Mouse (Mus musculus) spleen, postnatal 36 days (tissue): ENCODE data around the gene Llgl1.

Source experiments
- DNase-seq, 2 experiments: peaks; one replicate each; pipeline ENCODE4 v3.0.0; 2022; ENCODE audit warnings: low spot score in 2 of 2, mixed read lengths in 1 of 2

Llgl1 gene

DNA sequence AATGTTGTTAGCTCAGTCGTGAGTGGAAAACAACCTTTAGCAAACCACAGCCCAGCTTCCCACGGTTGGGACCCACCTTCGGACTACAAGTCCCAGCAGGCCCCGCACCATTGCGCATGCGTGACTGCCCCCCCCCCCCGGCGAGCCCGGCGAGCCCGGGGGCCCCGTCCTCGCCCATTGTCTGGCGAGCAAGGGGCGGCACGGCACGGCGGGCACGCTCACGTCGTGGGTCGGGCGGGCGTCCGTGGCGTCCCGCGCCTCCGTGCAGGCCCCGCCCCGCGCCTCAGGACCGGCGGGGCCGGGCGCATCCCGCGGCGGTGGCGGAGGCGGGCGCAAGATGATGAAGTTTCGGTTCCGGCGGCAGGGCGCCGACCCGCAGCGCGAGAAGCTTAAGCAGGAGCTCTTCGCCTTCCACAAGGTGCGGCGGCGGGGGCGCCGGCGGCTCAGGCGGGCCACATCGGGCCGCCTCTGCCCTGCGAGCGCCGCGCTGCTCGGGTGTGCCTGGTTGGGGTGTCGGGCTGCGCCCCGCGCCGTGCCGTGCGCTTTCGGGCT, at the start of gene Llgl1:
Gene Llgl1 (plus strand): TSS at position 200 of the 552 bp plus-strand sequence.
- peak; percentile 80 for DNase-seq

DNA sequence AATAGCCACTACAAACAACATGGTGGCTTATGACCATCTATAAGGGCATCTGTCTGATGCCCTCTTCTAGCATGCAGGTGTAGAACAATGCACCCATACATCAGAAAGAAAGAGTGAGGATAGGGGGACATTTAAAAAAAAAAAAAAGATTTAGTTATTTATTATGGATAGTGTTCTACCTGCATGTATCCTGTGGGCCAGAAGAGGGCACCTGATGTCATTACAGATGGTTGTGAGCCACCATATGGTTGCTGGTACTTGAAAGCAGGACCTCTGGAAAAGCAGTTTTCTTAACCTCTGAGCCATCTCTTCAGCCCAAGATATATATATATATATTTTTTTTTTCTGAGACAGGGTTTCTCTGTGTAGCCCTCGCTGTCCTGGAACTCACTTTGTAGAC, 3.4 kb upstream of the Llgl1 start:
- DNase-seq, result peak in 1 of 2 experiments; percentile 1

DNA sequence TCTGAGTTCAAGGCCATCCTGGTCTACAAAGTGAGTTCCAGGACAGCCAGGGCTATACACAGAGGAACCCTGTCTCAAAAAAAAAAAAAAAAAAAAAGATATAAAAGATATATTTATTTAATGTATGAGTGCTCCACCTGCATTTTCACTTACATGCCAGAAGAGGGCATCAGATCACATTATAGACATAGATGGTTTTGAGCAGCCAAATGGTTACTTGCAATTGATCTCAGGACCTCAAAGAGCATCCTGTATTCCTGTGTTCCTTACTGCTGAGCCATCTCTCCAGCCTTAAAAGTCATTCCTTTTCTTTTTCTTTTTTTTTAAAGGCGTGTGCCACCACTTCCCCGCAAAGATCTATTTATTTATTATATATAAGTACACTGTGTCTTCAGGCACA, 2.0 kb upstream of the Llgl1 start:
- peak in 1 of 2 experiments; percentile 2 for DNase-seq

DNA sequence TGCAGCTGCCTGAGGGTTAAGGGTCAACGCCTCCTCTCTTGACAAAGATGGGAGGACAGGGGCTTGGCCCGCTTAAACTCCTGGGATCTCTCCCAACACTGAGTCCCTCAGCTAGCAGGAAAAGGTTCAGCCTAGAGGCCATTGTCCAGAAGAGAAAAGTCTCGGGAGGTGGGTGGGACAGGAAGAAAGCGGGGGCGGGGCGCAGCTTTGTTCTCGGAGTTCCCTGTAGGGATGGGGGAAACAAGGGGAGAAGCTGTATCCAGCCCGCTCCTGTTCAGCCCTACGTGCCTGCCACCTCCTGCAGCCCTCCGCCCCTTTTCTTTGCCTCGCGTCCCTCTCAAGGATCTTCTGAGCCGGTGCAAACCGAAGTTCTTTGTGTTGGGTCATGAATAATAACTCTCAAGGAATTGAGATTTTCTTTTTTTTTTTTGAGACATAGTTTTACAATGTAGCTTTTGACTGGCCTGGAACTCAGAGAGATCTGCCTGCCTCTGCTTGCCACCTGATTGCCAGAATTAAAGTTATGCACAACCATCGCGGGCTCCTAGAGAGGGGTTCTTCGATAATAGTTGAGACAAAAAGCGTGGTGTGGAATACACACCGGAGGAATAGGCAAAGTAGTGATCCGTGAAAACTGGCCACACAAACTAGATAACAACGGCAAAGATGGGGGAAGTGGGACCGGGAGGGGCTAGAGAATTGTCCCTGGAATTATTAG, 558 bp upstream of the Llgl1 start:
- DNase-seq, result peak in 1 of 2 experiments; percentile 39

DNA sequence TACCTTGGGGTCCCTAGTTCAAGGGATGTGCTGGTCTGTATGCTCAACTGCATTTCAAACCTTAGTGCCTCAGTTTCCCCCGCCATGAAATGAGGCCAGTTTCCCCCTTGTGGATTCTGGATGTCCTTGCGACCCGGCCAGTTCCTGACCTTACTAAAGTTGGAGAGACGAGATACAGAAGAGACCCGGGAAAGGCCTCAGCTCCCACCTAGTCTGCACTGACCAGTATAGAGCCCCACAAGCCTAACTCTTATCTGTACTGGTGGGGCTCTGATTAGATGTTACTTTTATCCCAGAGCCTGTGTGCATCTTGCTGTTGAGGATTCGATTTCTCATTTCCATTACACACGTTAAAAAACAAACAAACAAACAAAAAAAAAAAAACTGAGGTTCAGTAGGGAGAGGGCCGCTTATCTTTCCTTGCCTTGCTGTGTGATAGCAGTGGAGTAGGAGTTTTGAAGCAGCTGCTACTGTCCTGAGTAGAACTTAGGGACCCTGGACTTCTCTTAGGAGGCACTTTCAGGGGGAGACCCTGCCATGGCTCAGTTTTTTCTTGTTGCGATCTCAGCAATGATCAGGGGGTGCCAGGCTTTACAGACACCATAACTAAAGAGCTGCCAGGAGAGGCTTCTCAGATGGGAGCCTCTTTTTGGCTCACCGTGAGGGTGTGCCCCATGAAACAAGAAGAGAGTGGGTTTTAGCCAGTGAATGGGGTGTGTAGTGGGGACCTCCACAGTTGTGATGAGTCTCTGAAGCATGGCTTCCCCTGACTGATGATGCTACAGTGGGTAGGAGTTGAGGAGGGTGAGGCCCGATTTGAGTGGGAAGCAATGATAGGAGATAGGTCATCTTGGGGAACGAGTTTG, 1.0 kb downstream of the Llgl1 start:
- peak in 1 of 2 experiments; percentile 2 for DNase-seq

DNA sequence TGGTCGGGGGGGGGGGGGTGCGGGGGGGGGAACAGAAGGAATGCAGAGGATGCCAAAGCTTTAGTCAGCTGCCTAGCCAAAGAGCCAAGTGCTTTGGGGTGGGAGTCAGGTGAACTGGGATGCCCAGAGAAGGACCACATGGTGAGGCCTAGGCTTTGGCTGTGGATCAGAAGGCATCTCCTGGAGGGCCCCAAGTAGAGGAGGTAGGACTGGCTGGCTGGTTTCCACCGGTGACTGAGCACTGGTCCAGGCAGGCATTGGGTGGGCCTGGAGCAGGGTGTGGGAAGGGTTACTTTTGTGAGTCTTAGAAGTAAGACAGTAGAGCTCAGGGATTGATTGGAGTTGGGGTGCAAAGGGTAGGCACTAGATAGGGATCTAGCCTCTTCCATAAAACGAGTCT, 2.1 kb downstream of the Llgl1 start:
- peak in 1 of 2 experiments; percentile 1 for DNase-seq

DNA sequence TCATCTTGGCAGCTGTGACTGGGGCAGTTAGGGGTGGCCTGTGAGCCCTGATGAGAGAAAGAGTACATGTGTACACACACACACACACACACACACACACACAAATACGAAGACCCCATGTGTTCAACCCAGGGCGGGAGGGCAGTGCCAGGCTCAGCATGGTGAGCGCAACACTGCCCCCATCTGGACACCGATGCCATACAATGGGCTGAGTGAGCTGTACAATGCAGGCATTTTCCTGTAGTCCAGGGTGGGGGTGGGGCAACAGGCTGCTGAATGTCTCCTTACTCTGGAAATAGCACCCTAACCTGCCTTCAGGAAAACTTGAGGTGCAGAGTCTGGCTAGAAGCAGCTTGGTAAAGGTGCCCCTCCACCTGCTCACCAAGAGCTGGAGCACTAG, 3.6 kb downstream of the Llgl1 start:
- peak; percentile 46 to 49 for DNase-seq

DNA sequence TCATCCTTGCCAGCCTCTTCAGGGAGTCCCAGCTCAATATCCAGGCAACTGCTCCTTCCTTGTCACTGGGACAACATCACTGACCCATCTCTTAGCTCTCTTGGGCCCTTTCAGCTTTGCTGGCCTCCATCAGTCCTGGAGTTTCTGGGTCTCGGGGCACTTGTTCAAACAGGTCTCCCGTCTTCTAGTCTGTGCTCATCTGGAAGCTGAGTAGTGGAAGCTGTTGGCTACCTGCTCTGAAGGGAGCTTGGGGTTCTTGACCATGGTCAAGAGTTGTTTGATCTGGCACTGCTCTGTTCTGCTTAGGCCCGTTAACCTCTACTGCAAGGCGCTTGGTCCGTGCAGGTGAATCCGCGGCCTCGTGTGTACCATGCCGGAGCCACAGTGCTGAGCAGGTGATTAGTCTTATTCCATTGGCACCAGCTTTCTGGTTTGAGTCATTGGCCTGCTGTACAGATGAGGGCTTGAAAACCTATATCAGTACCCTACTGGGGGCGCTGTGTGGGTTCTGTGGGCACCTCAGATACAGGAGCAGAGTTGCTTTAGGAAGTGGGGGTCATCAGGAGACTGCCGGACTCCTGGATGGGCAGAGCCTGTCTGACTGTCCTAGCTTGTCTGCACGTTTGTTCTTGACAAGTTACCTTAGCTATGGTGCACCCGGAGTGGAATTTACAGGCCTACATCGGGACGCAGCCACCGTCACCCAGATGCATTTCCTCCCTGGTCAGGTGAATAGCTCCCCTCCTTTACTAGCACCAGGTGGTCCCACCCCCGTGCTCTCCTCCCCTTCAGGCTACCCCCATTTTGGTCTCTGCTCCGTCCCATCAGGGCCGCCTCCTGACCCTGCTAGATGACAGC, 4.7 kb downstream of the Llgl1 start:
- peak in 1 of 2 experiments; percentile 0 for DNase-seq

DNA sequence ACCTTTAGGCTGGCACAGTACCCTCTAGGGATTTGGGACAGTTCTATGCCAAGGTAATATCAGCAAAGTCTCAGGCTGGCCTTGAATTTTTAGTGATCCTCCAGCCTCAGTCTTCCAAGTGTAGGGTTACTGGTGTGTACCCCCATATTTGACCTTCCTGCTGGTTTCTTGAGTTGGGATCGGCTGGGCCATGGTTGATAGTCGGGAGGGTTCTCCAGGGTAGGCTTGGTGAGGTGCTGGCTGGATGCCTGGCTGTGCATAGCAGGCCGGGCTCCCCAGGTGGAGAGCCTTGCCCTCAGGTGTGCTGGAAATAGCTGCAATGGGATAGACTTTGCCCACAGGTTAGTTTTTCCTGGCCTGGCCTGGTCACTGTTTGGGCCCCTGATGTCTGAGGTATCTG, 5.7 kb downstream of the Llgl1 start:
- peak in 1 of 2 experiments; percentile 0 for DNase-seq

DNA sequence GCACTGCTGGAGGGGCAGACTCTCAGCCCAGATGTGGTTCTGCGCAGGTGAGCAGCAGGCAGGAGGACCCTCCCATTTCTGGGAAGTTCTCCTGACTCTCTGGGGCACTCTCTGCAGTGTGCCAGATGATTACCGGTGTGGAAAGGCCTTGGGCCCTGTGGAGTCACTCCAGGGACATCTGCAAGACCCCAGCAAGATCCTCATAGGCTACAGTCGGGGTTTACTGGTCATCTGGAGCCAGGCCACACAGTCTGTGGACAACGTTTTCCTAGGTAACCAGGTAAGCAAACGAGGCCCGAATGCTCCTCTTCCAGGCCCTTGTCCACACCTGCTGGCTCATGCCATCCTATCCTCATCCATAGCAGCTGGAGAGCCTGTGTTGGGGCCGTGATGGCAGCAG, 6.6 kb downstream of the Llgl1 start:
- DNase-seq, result no peak

DNA sequence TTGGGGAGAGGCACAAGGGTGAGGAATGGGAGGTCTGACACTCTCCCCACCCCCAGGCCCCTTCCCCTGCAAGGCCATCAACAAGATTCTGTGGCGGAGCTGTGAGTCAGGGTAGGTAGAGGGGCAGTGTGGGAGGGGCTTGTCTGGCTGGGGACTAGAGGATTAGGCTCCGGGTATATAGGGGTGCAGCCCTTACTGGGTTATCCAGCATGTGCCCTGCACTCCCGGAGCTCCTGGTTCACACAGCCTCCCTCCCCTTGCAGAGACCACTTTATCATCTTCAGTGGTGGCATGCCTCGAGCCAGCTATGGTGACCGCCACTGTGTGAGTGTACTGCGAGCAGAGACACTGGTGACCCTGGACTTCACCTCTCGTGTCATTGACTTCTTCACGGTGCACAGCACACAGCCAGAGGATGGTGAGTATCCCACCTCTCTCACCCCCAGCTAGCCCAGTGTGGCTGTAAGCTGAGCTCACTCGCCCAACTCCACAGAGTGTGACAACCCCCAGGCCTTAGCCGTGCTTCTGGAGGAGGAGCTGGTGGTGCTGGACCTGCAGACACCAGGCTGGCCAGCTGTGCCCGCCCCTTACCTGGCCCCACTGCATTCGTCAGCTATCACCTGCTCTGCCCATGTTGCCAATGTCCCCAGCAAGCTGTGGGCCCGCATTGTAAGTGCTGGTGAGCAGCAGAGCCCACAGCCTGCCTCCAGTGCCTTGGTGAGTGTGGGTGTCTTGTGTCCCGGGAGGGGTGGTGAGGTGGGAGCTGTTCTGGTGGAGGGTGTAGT, 7.4 kb downstream of the Llgl1 start:
- DNase-seq, result no peak

DNA sequence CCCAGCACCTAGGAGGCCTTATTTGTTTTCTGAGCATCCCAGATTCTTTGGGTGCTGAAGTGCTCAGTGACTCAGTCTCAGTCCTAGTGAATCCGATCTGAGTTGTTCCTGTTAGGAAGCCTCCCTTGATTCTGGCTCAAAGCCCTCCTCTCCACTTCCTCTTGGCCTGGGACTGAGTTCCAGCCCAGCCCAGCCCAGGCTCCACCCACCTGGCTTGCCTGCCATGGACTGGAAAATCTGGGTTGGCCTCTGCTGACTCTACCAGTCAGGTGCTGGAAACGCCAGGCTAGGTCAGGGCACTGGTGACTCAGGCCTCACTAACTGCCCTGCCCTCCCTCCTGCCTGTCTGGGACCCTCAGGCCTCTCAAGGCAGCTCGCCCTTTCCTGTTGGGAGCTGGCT, 8.1 kb downstream of the Llgl1 start:
- DNase-seq, result no peak

DNA sequence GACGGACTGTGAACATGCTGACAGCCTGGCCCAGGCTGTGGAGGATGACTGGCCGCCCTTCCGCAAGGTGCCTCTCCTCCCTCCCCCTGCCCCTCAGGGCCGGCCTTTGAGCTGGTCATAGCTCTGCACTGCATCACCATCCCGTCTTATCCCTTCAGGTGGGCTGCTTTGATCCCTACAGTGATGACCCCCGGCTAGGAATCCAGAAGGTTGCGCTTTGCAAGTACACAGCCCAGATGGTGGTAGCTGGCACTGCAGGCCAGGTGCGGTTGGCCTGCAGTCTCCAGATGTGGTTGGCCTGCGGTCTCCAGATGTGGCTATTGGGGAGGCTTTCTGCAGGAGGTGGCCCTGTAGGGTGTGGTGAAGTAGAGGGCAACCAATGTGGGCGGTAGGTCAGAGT, 9.1 kb downstream of the Llgl1 start:
- no peak for DNase-seq

DNA sequence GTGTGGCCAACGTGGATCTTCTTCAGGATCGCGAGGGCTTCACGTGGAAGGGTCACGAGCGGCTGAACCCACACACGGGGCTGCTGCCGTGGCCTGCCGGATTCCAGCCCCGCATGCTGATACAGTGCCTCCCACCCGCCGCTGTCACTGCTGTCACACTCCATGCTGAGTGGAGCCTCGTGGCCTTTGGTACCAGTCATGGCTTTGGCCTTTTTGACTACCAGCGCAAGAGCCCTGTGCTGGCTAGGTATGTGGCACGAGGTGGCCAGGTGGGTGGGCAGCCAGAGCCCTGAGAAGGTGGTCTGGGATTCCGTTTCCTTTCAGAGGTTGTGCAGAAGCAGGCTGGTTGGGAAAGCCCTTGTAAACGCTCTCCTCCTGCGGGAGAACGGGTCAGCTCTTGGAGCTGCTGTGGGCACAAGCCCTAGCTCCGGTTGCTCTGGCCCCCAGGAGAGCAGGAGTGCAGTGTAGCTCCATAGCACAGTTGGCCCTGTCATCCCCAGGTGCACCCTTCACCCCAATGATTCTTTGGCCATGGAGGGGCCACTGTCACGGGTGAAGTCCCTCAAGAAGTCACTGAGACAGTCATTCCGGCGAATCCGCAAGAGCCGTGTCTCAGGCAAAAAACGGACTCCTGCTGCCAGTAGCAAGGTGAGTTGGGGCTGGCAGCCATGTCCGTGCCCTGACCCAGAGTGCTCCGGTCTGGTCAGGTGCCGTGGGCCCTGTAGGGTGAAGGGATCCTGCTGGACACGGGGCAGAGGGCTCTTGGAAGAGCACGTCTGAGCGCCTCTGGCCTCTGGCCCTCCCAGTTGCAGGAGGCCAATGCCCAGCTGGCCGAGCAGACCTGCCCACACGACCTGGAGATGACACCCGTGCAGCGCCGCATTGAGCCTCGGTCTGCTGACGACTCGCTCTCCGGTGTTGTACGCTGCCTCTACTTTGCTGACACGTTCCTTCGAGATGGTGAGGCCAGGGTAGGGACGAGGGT, 10.2 kb downstream of the Llgl1 start:
- no peak for DNase-seq

DNA sequence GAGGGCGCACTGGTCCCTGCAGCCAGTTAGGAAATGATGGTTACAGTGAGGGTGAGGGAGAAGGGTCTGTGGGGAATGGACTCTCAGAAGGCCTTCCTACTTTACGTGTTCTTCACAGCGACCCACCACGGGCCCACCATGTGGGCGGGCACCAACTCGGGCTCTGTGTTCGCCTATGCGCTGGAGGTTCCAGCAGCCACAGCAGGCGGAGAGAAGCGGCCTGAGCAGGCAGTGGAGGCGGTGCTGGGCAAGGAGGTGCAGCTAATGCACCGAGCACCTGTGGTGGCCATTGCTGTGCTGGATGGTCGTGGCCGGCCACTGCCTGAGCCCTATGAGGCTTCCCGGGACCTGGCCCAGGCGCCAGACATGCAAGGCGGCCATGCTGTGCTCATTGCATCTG, 11.7 kb downstream of the Llgl1 start:
- no peak for DNase-seq

DNA sequence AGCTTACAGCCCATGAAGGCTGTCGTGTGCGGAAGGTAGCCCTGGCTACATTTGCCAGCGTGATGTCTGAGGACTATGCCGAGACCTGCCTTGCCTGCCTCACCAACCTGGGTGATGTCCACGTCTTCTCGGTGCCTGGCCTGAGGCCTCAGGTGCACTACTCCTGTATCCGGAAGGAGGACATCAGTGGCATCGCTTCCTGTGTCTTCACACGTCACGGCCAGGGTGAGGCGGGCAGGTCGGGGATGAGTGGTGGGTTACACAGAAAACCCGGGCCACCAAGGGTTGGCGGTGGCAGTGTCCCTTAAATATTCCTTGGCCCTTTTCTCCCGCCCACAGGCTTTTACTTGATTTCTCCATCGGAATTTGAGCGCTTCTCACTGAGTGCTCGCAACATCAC, 12.5 kb downstream of the Llgl1 start:
- no peak for DNase-seq

DNA sequence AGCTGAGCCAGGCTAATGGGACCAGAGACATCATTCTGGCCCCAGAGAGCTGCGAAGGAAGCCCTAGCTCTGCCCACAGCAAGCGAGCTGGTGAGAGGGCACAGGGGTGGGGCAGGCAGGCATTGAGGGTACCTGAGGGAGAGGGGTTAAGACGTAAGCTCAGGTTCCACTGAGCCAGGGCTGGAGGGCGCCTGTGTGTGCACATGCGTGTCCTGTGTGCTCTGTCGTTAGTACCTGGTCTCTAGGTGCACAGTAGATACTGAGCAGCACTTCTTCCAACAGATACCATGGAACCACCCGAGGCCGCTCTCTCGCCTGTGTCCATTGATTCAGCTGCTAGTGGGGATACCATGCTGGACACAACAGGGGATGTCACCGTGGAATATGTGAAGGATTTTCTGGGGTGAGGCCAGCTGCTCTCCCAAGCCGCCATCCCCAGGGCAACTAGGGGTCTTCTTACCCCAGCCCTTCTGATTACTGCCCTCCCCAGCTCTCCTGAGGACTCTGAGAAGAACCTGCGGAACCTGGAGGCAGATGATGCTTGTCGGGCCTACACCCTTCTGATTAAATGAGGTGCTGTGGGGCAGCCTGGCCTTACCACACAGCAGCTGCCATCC, 13.2 kb downstream of the Llgl1 start:
- no peak for DNase-seq

DNA sequence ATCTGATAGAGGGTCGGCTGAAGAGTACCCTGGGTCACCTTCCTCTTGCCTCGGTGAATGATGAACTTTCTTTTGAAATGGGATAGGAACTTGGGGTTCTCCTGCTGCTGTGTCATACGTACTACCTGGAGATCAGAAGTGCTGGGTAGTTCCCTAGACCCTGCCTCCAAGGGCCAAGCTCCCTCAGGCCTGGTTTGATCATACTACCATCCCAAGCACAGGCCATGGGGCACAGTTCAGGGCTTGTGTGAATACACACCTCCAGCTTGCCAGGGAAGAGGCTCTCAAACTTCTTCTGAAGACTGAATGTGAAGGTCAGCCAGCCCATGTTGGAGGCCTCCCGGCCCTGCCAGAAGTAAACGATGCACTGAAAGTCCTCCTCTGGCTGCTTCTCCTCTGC, 16.3 kb downstream of the Llgl1 start:
- DNase-seq, result no peak

DNA sequence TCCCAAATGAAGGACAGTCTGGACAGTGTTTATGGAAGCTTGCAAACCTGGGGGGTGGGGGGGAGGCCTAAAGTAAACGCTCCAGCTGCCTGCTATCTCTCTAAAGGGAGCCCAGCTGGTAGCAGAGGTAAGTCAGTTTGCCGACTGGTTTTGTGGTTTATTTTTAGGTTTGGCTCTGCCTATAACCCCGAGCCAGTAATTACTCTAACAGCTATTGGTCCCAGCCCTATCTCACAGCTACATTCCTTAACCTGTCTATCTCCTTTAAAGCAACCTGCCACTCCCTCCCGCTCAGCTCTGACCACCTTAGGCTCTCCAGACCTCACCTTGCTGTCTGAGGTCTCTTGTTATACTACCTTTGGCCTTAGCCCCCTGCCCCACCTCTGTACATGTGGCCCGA, 19.7 kb downstream of the Llgl1 start:
- no peak for DNase-seq
